Mouse (Mus musculus) embryonic facial prominence, embryonic 12.5 days (tissue): Measurements from ENCODE around the gene Izumo2. TPM values are rescaled to one million over a fixed set of nuclear protein-coding genes. Genes with fewer than 3 reads are reported as not detected.

Source experiments
- ATAC-seq: fragments of 200-750 bp; cut with Nextera tagmentation; 2 replicates; pipeline ENCODE4 v1.8.0; 2017; ENCODE audit not compliant: insufficient number of reproducible peaks, insufficient read depth, low FRiP score, low TSS enrichment
- H3K27ac ChIP-seq: fragments of 300-500 bp; sonication (generic); 2 replicates; pipeline ENCODE4 v1.5.1; 2016; ENCODE audit warnings: mild to moderate bottlenecking
- H3K27me3 ChIP-seq: fragments of 300-500 bp; sonication (generic); 2 replicates; pipeline ENCODE4 v1.6.1; 2016; ENCODE audit warnings: mild to moderate bottlenecking, moderate library complexity
- H3K36me3 ChIP-seq: fragments of 300-500 bp; sonication (generic); 2 replicates; pipeline ENCODE4 v1.6.1; 2016; ENCODE audit warnings: mild to moderate bottlenecking
- H3K4me1 ChIP-seq: fragments of 300-500 bp; sonication (generic); 2 replicates; pipeline ENCODE4 v1.6.1; 2016
- H3K4me2 ChIP-seq: fragments of 300-500 bp; sonication (generic); replicated peaks from 2 replicates; pipeline ENCODE4 v1.6.1; 2016; ENCODE audit warnings: mild to moderate bottlenecking, moderate library complexity
- H3K4me3 ChIP-seq: fragments of 300-500 bp; sonication (generic); 2 replicates; pipeline ENCODE4 v1.5.1; 2016; ENCODE audit warnings: mild to moderate bottlenecking
- H3K9ac ChIP-seq: fragments of 300-500 bp; sonication (generic); 2 replicates; pipeline ENCODE4 v1.6.1; 2016; ENCODE audit warnings: mild to moderate bottlenecking, moderate library complexity
- H3K9me3 ChIP-seq: fragments of 300-500 bp; sonication (generic); 2 replicates; pipeline ENCODE4 v1.6.1; 2016; ENCODE audit warnings: mild to moderate bottlenecking, moderate library complexity
- WGBS: fragments of 180-500 bp; shearing (Covaris S2); methylation state at CpG from one replicate; pipeline ENCODE4 v1.1.7; 2016; 5-methylcytosine and 5-hydroxymethylcytosine counted together
- polyA plus RNA-seq: library from polyadenylated mRNA; unstranded; fragments of >200 nt; fragmentation: Nextera tagmentation; extraction: Ambion mirVana; gene quantifications from 2 replicates; pipeline ENCODE4 v1.2.1, GENCODE M21; 2016

Izumo2 gene
- polyA plus RNA-seq, 1 experiment from 2014 or later = not detected

DNA sequence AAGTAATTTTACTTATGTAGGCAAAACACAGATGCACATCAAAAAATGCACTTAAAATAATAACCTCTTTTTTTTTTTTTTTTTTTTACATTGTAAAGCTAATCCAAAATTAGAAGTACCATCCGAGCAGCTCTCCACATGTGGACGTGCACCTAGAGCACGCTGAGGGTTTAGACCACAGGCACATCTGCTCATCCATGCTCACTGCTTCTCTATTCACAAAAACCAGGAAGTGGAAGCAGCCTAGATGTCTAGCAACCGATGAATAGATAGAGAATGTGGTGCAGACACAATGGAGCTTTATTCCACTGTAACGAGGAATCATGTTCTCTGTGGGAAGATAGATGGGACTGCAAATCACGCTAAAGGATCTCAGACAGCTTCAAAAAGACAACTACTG is 33.4 kb upstream of the Izumo2 start:
- Histone ChIP-seq H3K9ac (no peak overlapping the region), H3K4me1 (peaks cover 13% of the 10 kb centered on the region; the same call in 1 of the 2 replicates), H3K27ac (no peak overlapping the region), H3K4me3 (no peak overlapping the region), H3K4me2 (no peak overlapping the region), H3K9me3 (no peaks in the 10 kb centered on the region), H3K36me3 (no peaks in the 10 kb centered on the region), H3K27me3 (peaks cover 16% of the 10 kb centered on the region)
- no peak for ATAC-seq
- WGBS = 56% methylated on average over 6 of the region's 6 CpGs

DNA sequence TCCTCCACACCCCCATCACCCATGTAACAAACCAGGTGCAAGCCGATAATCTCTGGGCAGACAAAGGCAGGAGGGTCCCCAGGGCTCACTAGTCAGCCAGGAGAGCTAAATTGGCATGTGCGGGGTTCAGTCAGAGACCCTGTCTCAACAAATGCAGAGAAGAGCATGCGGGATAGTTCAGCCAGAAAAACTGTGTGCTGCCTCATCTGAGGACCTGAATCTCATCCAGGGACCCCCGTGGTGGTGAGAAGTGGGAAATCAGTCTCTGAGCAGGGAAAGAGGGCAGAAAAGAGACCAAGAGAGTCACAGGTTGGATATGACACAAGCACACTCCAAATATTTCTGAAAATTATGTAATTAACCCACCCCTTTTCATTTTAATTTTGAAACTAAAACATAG is 32.4 kb upstream of the Izumo2 start:
- Histone ChIP-seq H3K27ac (no peak overlapping the region), H3K36me3 (no peaks in the 10 kb centered on the region), H3K9me3 (no peaks in the 10 kb centered on the region), H3K4me2 (no peak overlapping the region), H3K4me3 (no peak overlapping the region), H3K27me3 (peaks cover 7% of the 10 kb centered on the region), H3K9ac (no peak overlapping the region), H3K4me1 (peaks cover 7% of the 10 kb centered on the region; the same call in 1 of the 2 replicates)
- ATAC-seq = no peak
- WGBS = 61% methylated on average over 4 of the region's 4 CpGs

DNA sequence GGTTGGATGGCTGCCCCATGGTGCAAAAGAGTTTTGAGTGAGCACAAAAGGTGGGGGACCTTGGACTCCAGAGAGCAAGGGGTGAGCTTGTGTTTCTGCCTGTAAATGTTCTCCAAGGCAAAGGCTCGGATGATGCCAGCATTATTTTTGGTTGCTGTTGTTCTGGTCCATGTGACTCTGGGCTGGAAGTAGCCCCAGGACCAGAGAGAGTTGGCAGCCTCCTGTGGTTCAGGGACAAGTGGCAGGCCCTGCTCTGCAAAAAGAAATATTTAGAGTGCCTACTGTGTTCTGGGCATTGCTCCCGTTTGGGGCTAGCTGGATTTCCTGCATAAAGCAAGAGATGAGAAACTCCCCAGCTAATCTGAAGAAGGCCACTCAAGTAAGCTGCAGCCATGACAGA is 31.9 kb upstream of the Izumo2 start:
- H3K9me3 ChIP-seq = no peaks in the 10 kb centered on the region
- H3K27me3 ChIP-seq = 0 out of 2 replicates have a peak, but pooled peaks cover 2% of the 10 kb centered on the region
- WGBS = 59% methylated on average over 2 of the region's 2 CpGs

DNA sequence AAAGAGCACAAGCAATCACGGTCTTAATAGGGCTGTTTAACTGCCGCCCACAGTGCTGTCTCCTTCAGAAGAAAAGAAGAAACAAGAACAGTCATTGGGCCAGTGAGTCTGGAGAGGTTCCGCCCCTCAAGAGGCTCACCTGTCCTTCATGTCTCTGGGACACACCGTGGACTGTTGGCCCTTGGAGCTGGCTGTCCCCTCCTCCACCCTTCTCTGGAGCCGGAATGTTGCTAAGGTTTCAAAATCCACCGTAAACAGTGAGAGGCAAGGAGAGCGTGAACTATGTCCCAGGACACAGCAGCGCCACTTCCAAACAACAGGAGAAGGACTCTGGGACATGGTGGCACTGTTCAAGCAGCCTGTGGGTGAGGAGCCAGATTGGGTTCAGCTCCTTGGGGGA is 24.9 kb upstream of the Izumo2 start:
- Histone ChIP-seq H3K9me3 (no peaks in the 10 kb centered on the region), H3K4me3 (no peak overlapping the region)
- WGBS = 74% methylated on average over 8 of the region's 8 CpGs

More for the DNA sequence above, 31.9 kb upstream of the Izumo2 start:
- Histone ChIP-seq H3K36me3 (no peaks in the 10 kb centered on the region), H3K4me1 (0 out of 2 replicates have a peak, but pooled peaks cover 2% of the 10 kb centered on the region), H3K4me2 (no peak overlapping the region), H3K4me3 (no peak overlapping the region), H3K27ac (no peak overlapping the region), H3K9ac (no peak overlapping the region)
- no peak for ATAC-seq

DNA sequence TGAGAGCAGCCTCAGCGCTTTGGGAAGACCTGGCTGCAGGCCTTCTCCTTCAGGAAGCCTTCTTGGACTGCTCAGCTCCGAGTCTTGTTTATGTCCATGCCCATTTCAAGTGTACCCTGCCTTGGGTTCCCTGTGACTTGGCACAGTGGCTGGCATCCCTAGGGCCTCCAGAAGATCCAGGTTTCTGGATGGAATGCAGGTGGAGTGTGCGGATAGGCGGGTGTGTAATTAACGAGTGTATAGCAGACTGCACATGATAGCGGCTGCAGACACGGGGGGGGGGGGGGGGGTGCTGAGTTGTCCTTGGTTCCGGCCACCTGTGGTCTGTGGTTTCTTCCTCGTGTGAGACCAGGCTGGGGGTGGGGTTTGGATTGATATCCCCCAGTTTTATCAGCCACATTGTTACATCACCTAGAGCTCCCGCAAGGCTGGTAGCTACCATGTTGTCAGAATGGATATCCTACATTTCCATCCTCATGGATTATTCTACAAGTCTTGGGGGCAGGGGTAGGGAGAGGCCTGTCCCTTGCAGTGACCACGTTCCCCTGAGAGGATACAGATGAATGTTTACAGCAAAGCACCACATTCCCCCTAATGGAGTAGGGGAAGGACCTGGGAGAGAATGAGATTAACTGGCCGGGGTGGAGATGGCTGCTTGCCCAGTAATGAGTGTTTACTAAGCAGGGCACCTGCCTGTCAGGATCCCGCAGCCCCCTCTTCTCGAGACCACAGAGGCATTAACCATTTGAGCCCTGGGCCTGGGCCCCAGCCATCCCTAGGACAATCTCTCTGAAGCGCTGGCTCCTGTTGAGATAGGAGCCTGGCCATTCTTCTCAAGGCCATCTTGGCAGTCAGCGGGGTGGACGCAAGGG is 22.8 kb upstream of the Izumo2 start:
- no peaks in the 10 kb centered on the region for H3K9me3 ChIP-seq
- 64% methylated on average over 16 of the region's 17 CpGs for WGBS
- no peak overlapping the region for H3K9ac ChIP-seq
- ATAC-seq = no peak
- H3K4me2 ChIP-seq = no peak overlapping the region
- no peak overlapping the region for H3K4me3 ChIP-seq
- no peaks in the 10 kb centered on the region for H3K27me3 ChIP-seq
- no peaks in the 10 kb centered on the region for H3K4me1 ChIP-seq
- no peaks in the 10 kb centered on the region for H3K36me3 ChIP-seq
- H3K27ac ChIP-seq = no peak overlapping the region

More for the DNA sequence above, 24.9 kb upstream of the Izumo2 start:
- Histone ChIP-seq H3K4me1 (no peaks in the 10 kb centered on the region), H3K27me3 (no peaks in the 10 kb centered on the region), H3K27ac (no peak overlapping the region), H3K4me2 (no peak overlapping the region), H3K36me3 (no peaks in the 10 kb centered on the region), H3K9ac (no peak overlapping the region)
- ATAC-seq = no peak

DNA sequence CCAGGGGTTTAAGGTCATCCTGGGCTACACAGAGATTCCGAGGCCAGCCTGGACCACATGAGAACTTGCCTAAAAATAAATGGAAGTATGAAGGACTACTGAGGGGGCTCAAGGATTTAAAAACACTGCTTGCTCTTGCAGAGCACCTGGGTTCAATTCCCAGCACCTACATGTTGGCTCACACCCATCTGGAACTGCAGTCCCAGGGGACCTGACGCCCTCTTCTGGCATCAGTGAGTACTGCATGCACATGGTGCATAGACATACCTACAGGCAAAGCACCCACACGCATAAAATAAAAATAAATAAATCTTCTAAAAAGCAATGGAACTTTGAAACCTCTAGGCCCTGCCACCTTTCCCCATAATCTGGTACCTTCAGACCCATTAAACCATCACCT is 19.7 kb upstream of the Izumo2 start:
- Histone ChIP-seq H3K9me3 (no peaks in the 10 kb centered on the region), H3K4me3 (no peak overlapping the region), H3K27me3 (0 out of 2 replicates have a peak, but pooled peaks cover 2% of the 10 kb centered on the region), H3K4me2 (no peak overlapping the region), H3K9ac (no peak overlapping the region), H3K27ac (no peak overlapping the region), H3K4me1 (no peaks in the 10 kb centered on the region), H3K36me3 (no peaks in the 10 kb centered on the region)
- ATAC-seq = no peak
- 76% methylated on average over 3 of the region's 3 CpGs for WGBS

DNA sequence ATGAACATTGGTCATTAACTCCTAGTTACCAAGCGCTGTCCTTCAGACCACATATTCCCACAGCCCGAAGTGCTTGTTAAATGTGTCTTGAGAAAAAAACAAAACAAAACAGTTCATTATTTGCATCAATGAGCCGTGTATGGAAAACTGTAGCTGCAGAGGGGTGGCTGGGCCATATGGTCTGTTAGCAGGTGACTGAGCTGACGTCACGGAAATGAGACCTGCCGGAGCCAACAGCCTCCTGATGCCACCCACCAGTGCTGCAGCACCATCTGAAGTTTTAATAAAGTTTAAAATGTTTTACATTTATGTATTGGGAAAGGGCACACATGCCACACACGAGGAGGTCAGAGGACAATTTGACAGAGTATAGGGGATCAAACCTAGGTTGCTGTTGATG is 19.2 kb upstream of the Izumo2 start:
- Histone ChIP-seq H3K4me2 (no peak overlapping the region), H3K9ac (no peak overlapping the region), H3K4me3 (no peak overlapping the region), H3K27me3 (0 out of 2 replicates have a peak, but pooled peaks cover 2% of the 10 kb centered on the region), H3K36me3 (no peaks in the 10 kb centered on the region), H3K4me1 (no peaks in the 10 kb centered on the region), H3K9me3 (no peaks in the 10 kb centered on the region), H3K27ac (no peak overlapping the region)
- ATAC-seq = no peak
- 93% methylated on average over 7 of the region's 7 CpGs for WGBS

DNA sequence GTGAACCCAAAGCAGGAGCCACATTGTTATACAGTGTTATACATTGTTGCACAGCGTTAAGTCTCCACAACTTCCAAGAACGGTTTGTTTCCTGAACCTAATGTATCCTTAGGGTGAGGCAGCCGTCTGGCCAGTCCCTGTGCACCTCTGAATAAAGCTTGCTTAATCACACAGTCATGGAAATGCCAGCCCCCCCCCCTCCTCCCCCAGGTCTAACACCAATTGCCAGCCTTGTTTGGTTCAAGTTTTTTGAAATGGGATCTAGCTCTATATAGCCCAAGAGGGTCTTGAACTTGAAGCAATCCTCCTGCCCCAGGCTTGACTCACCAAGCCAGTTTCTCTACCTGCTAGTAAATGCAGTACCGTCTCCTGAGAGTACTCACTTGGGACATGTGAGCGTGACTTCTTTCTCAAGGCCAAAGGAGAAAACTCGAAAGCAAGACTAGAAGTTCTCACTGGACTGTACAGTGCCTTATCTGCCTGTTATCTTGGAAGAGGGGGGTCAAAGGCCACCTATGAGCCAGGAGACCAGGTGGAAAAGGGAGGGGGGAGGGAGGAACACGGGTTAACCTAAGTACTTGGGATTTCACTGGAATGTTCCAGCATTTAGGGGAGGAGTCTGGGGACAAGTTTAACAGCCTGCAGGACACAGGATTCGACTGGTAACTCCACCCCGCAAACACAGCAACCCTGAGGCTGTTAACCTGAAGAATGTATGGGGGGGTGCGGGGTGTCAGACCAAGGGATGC is 14.9 kb upstream of the Izumo2 start:
- Histone ChIP-seq H3K27ac (no peak overlapping the region), H3K4me3 (no peak overlapping the region), H3K36me3 (no peaks in the 10 kb centered on the region), H3K9ac (no peak overlapping the region), H3K27me3 (0 out of 2 replicates have a peak, but pooled peaks cover 6% of the 10 kb centered on the region), H3K9me3 (no peaks in the 10 kb centered on the region), H3K4me1 (peaks cover 11% of the 10 kb centered on the region; the same call in 1 of the 2 replicates), H3K4me2 (no peak overlapping the region)
- WGBS = 71% methylated on average over 10 of the region's 10 CpGs
- ATAC-seq = no peak

DNA sequence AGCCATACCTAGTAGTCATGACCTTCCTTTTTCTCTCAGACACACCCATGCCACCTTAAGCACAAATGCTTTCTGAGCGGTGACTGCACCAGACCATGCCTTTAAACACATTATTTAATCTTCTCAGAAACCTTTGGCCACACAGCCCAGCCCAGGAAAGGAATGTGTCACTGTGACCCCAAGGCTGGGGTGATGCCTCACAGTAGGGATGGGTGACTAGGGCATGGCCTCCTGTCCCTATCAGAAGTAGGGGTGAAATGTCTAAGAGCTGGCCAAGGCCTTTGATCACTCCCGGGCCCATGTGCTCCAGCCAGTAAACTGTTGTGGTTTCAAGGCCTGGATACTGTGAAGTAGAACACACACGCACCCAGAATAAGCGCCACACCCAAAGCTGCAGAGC is 13.3 kb upstream of the Izumo2 start:
- no peaks in the 10 kb centered on the region for H3K9me3 ChIP-seq
- no peak overlapping the region for H3K27ac ChIP-seq
- WGBS = 87% methylated on average over 4 of the region's 4 CpGs
- ATAC-seq = no peak
- no peak overlapping the region for H3K4me2 ChIP-seq
- H3K9ac ChIP-seq = no peak overlapping the region
- 0 out of 2 replicates have a peak, but pooled peaks cover 6% of the 10 kb centered on the region for H3K27me3 ChIP-seq
- no peaks in the 10 kb centered on the region for H3K36me3 ChIP-seq
- H3K4me3 ChIP-seq = no peak overlapping the region
- peaks cover 11% of the 10 kb centered on the region; the same call in 1 of the 2 replicates for H3K4me1 ChIP-seq

DNA sequence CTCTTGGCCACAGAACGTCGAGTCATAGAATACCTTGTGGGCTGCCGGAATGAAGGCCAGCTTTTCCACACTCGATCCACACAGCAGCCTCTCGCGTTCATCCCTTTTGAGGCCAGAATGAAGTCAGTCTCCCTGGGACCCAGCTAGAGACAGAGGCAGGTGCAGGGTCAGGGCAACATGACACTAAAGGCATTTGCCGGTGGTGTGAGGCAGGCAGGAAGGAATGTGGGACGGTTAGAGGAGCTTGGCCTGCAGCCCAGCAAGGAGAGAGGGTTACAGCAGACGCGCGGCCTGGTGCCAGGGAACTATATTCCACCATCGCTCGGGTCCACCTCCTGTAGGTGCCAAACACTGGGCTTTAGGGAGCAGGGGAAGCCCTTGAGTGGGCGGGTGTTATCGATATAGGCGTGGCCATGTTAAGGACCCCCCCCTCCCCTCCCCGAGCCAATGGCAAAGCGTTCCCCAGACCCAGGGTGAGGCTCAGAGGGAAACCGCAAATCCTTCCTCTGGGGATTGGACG is 11.3 kb upstream of the Izumo2 start:
- no peaks in the 10 kb centered on the region for H3K36me3 ChIP-seq
- H3K4me2 ChIP-seq = no peak overlapping the region; the same call in 1 of the 2 replicates
- no peak overlapping the region for H3K4me3 ChIP-seq
- H3K4me1 ChIP-seq = peaks cover 11% of the 10 kb centered on the region; the same call in 1 of the 2 replicates
- no peaks in the 10 kb centered on the region for H3K9me3 ChIP-seq
- H3K27me3 ChIP-seq = 0 out of 2 replicates have a peak, but pooled peaks cover 3% of the 10 kb centered on the region
- H3K9ac ChIP-seq = no peak overlapping the region
- no peak overlapping the region for H3K27ac ChIP-seq
- ATAC-seq = peak; percentile 41
- 14% methylated on average over 20 of the region's 20 CpGs for WGBS

DNA sequence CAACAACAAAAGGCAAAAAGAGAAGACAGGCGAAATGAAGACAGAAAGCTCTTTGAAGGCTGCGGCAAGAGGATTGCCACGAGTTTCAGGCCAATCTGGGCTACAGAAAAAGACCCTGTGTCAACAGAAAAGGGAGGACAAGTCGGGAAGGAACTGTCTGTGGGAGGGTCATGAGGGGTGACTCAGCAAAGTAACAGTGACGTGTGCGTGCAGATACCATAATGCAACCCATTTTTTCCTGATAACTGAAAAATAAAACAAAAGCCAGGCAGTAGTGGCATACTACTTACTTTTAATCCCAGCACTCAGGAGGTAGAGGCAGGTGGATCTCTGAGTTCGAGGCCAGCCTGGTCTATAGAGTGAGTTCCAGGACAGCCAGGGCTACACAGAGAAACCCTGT is 10.6 kb upstream of the Izumo2 start:
- Histone ChIP-seq H3K4me2 (no peak overlapping the region), H3K27ac (no peak overlapping the region), H3K9ac (no peak overlapping the region), H3K4me1 (peaks cover 11% of the 10 kb centered on the region; the same call in 1 of the 2 replicates), H3K4me3 (no peak overlapping the region), H3K9me3 (no peaks in the 10 kb centered on the region), H3K36me3 (no peaks in the 10 kb centered on the region), H3K27me3 (0 out of 2 replicates have a peak, but pooled peaks cover 3% of the 10 kb centered on the region)
- no peak for ATAC-seq
- WGBS = 53% methylated on average over 7 of the region's 7 CpGs
